Mouse (Mus musculus): Measurements from ENCODE around the gene Fscn2. TPM values are rescaled to one million over a fixed set of nuclear protein-coding genes. Genes with fewer than 3 reads are reported as not detected.
"Not testable (repeated sequence)": the region's sequence is repeated elsewhere in the genome, so short reads cannot be mapped to it uniquely, and the experiment has no call there.

Fscn2 gene
- polyA plus RNA-seq, 1 experiment, result not detected

DNA sequence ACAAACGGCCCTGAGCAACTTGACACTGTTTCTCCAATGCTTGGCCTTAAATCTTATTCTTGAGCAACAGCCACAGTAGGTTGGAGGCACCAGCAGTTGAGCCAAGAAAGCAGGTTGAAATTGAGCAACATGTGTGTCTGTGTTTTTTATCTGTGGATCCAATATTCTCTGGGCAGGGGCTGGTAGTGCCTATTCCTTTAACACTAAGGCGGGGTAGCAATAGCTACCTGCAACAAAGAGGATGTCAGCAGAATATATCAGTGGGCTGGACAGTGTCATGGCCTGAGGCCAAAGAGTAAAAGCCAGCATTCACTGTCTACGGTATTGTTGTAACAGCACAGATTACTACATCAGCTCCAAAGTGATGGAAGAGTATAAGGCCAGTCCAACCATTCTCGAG is 34.3 kb downstream of the Fscn2 start:
- no peak for TF ChIP-seq POLR2A (IDR thresholded peaks at IDR 0.05; ENCODE audit: insufficient read depth, low read length)
- no peak for TF ChIP-seq CTCF (IDR thresholded peaks at IDR 0.05; ENCODE audit: low read depth, low read length)
- TF ChIP-seq EP300 (IDR thresholded peaks at IDR 0.05; ENCODE audit: insufficient read depth, low read depth, low read length), result no peak
- Histone ChIP-seq H3K27me3 (ENCODE audit: control insufficient read depth, insufficient read depth, low read length, poor library complexity, severe bottlenecking) (no peaks in the 10 kb centered on the region), H3K4me1 (ENCODE audit: control insufficient read depth, insufficient read depth, low read length) (peaks cover 2% of the 10 kb centered on the region), H3K36me3 (ENCODE audit: control insufficient read depth, insufficient read depth, low read length, poor library complexity, severe bottlenecking) (peaks cover 24% of the 10 kb centered on the region), H3K4me3 (ENCODE audit: low read depth, low read length) (no peak overlapping the region), H3K9ac (ENCODE audit: low read depth, poor library complexity, severe bottlenecking) (no peak overlapping the region), H3K9me3 (replicated peaks; ENCODE audit: control insufficient read depth, insufficient read depth, low read length, poor library complexity, severe bottlenecking) (no peaks in the 10 kb centered on the region), H3K27ac (ENCODE audit: insufficient read depth, low read length) (no peak overlapping the region)

DNA sequence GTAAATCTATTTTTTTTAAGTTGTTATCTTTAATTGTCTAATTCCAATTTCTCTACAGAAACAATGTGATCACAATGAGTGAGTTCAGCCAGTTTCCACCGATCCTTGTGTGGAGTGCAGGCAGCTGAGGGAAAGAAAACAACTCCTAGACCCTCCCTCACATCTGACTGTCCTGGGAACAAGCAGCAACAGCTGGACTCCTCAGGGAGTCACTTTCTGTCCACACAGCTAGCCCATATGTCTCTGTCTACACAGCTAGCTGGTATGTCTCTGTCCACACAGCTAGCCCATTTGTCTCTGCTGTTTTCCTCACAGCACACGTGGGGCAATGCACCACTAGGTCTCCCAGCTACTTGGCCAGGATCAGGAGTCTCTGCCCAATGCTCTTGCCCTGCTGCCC is 36.3 kb downstream of the Fscn2 start:
- H3K9me3 ChIP-seq (replicated peaks; ENCODE audit: control insufficient read depth, insufficient read depth, low read length, poor library complexity, severe bottlenecking), result no peaks in the 10 kb centered on the region
- H3K4me1 ChIP-seq (ENCODE audit: control insufficient read depth, insufficient read depth, low read length), result peaks cover 2% of the 10 kb centered on the region
- peaks cover 28% of the 10 kb centered on the region for H3K36me3 ChIP-seq (ENCODE audit: control insufficient read depth, insufficient read depth, low read length, poor library complexity, severe bottlenecking)
- TF ChIP-seq EP300 (IDR thresholded peaks at IDR 0.05; ENCODE audit: insufficient read depth, low read depth, low read length), result no peak
- TF ChIP-seq CTCF (IDR thresholded peaks at IDR 0.05; ENCODE audit: low read depth, low read length), result no peak
- no peak for TF ChIP-seq POLR2A (IDR thresholded peaks at IDR 0.05; ENCODE audit: insufficient read depth, low read length)
- no peaks in the 10 kb centered on the region for H3K27me3 ChIP-seq (ENCODE audit: control insufficient read depth, insufficient read depth, low read length, poor library complexity, severe bottlenecking)
- H3K27ac ChIP-seq (ENCODE audit: insufficient read depth, low read length), result no peak overlapping the region
- no peak overlapping the region for H3K4me3 ChIP-seq (ENCODE audit: low read depth, low read length)
- no peak overlapping the region for H3K9ac ChIP-seq (ENCODE audit: low read depth, poor library complexity, severe bottlenecking)

DNA sequence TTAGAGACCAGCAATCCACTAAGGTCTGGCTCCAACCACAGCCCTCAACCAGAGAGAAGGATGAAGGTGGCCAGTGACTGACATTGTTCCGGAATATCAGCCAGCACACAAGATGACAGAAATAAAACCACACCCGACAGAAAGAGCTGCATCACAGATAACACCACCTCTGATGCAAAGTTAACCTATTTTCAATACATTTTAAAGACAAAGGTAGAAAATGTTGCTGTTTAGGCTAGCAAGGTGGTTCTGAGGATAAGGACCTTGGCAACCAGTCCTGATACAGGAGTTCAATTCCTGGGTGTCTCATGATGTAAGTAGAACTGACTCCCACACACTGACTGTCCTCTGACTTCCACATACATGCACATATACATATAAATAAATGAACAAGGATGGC is 38.0 kb downstream of the Fscn2 start:
- Histone ChIP-seq H3K4me3 (ENCODE audit: low read depth, low read length) (no peak overlapping the region), H3K27me3 (ENCODE audit: control insufficient read depth, insufficient read depth, low read length, poor library complexity, severe bottlenecking) (no peaks in the 10 kb centered on the region), H3K4me1 (ENCODE audit: control insufficient read depth, insufficient read depth, low read length) (peaks cover 2% of the 10 kb centered on the region), H3K9me3 (replicated peaks; ENCODE audit: control insufficient read depth, insufficient read depth, low read length, poor library complexity, severe bottlenecking) (no peaks in the 10 kb centered on the region), H3K27ac (ENCODE audit: insufficient read depth, low read length) (no peak overlapping the region), H3K36me3 (ENCODE audit: control insufficient read depth, insufficient read depth, low read length, poor library complexity, severe bottlenecking) (peaks cover 40% of the 10 kb centered on the region), H3K9ac (ENCODE audit: low read depth, poor library complexity, severe bottlenecking) (no peak overlapping the region)
- TF ChIP-seq CTCF (IDR thresholded peaks at IDR 0.05; ENCODE audit: low read depth, low read length), result no peak
- TF ChIP-seq EP300 (IDR thresholded peaks at IDR 0.05; ENCODE audit: insufficient read depth, low read depth, low read length), result no peak
- TF ChIP-seq POLR2A (IDR thresholded peaks at IDR 0.05; ENCODE audit: insufficient read depth, low read length), result no peak

DNA sequence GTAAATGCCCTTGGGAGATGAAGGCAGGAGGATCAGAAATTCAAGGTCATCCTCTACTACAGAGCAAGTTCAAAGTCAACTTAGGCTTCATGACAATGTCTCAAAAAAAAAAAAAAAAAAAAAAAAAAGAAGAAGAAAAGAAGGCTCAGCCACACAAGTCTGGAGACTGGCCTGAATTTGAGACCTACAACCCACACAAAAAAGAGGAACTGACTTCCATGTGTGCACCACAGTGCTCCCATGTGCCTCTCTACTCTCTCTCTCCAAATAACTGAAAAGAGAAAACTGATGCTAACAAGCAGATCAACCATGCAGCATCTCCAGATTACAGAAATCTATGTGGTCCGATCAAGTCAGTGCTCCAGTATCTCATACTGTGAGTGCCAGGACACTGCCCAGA is 43.5 kb downstream of the Fscn2 start:
- no peaks in the 10 kb centered on the region for H3K27me3 ChIP-seq (ENCODE audit: control insufficient read depth, insufficient read depth, low read length, poor library complexity, severe bottlenecking)
- peaks cover 2% of the 10 kb centered on the region for H3K4me1 ChIP-seq (ENCODE audit: control insufficient read depth, insufficient read depth, low read length)
- no peaks in the 10 kb centered on the region for H3K9me3 ChIP-seq (replicated peaks; ENCODE audit: control insufficient read depth, insufficient read depth, low read length, poor library complexity, severe bottlenecking)
- H3K27ac ChIP-seq (ENCODE audit: insufficient read depth, low read length), result no peak overlapping the region
- H3K9ac ChIP-seq (ENCODE audit: low read depth, poor library complexity, severe bottlenecking), result no peak overlapping the region
- no peak overlapping the region for H3K4me3 ChIP-seq (ENCODE audit: low read depth, low read length)
- peaks cover 66% of the 10 kb centered on the region for H3K36me3 ChIP-seq (ENCODE audit: control insufficient read depth, insufficient read depth, low read length, poor library complexity, severe bottlenecking)
- TF ChIP-seq CTCF (IDR thresholded peaks at IDR 0.05; ENCODE audit: low read depth, low read length), result no peak
- no peak for TF ChIP-seq POLR2A (IDR thresholded peaks at IDR 0.05; ENCODE audit: insufficient read depth, low read length)
- TF ChIP-seq EP300 (IDR thresholded peaks at IDR 0.05; ENCODE audit: insufficient read depth, low read depth, low read length), result no peak

DNA sequence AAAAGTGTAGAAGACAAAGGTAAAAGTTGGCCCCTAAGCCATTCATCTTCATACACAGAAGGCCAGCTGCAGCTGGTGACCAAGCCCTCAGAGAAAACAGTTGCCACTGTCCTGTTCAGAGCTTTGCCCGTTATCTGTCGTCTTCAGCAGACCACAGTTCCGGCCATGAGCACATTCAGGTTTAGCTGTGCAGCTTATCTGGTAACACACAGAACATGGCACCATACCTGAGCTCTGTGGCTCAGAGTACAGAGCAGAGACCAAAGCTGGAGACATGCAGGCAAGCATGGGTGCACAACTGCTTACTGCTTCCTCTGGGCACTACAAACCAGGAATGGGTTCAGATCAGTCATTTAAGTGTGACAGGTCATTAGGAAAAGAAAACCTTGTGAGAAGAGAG is 44.5 kb downstream of the Fscn2 start:
- Histone ChIP-seq H3K9ac (ENCODE audit: low read depth, poor library complexity, severe bottlenecking) (no peak overlapping the region), H3K4me1 (ENCODE audit: control insufficient read depth, insufficient read depth, low read length) (no peaks in the 10 kb centered on the region), H3K27me3 (ENCODE audit: control insufficient read depth, insufficient read depth, low read length, poor library complexity, severe bottlenecking) (no peaks in the 10 kb centered on the region), H3K36me3 (ENCODE audit: control insufficient read depth, insufficient read depth, low read length, poor library complexity, severe bottlenecking) (peaks cover 68% of the 10 kb centered on the region), H3K9me3 (replicated peaks; ENCODE audit: control insufficient read depth, insufficient read depth, low read length, poor library complexity, severe bottlenecking) (no peaks in the 10 kb centered on the region), H3K27ac (ENCODE audit: insufficient read depth, low read length) (no peak overlapping the region), H3K4me3 (ENCODE audit: low read depth, low read length) (no peak overlapping the region)
- TF ChIP-seq EP300 (IDR thresholded peaks at IDR 0.05; ENCODE audit: insufficient read depth, low read depth, low read length) (no peak), POLR2A (IDR thresholded peaks at IDR 0.05; ENCODE audit: insufficient read depth, low read length) (no peak), CTCF (IDR thresholded peaks at IDR 0.05; ENCODE audit: low read depth, low read length) (no peak)

DNA sequence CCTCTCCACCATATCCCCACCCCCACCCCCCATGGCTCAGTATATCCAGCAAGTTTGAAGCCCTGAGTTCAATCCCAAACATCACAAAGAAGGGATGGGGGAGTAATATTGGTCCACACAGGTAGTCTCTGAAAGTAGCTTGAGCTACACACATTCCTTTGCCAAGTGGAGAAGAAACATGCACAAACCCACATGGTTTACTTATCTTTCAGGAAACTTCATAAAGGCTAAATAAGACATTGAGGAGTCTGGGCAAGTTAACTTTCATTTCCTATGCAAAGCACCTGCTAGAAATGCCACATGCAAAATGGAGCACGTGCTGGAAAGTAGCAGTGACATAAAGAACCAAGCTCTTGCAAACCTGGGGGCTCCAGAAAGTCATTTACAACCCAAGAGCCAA is 45.1 kb downstream of the Fscn2 start:
- Histone ChIP-seq H3K9me3 (replicated peaks; ENCODE audit: control insufficient read depth, insufficient read depth, low read length, poor library complexity, severe bottlenecking) (no peaks in the 10 kb centered on the region), H3K9ac (ENCODE audit: low read depth, poor library complexity, severe bottlenecking) (no peak overlapping the region), H3K27ac (ENCODE audit: insufficient read depth, low read length) (no peak overlapping the region), H3K4me3 (ENCODE audit: low read depth, low read length) (no peak overlapping the region), H3K36me3 (ENCODE audit: control insufficient read depth, insufficient read depth, low read length, poor library complexity, severe bottlenecking) (peaks cover 71% of the 10 kb centered on the region), H3K4me1 (ENCODE audit: control insufficient read depth, insufficient read depth, low read length) (no peaks in the 10 kb centered on the region), H3K27me3 (ENCODE audit: control insufficient read depth, insufficient read depth, low read length, poor library complexity, severe bottlenecking) (no peaks in the 10 kb centered on the region)
- TF ChIP-seq POLR2A (IDR thresholded peaks at IDR 0.05; ENCODE audit: insufficient read depth, low read length) (no peak), EP300 (IDR thresholded peaks at IDR 0.05; ENCODE audit: insufficient read depth, low read depth, low read length) (no peak), CTCF (IDR thresholded peaks at IDR 0.05; ENCODE audit: low read depth, low read length) (no peak)

DNA sequence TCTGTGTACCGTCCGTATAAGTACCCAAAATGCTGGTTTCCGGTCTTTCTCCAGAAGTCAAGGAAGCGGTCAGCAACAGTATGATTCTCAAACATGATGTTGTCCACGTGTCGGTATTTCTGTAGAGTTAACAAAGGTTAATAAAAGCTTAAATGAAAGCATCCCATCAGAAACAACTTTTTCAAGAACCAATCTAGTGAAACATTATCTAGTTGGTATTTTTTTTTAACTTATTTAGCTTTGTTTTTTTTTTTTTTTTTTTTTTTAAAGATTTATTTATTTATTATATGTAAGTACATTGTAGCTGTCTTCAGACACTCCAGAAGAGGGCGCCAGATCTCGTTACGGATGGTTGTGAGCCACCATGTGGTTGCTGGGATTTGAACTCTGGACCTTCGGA is 52.3 kb downstream of the Fscn2 start:
- not testable (repeated sequence) for H3K4me1 ChIP-seq (ENCODE audit: control insufficient read depth, insufficient read depth, low read length); H3K4me3 ChIP-seq (ENCODE audit: low read depth, low read length); H3K27me3 ChIP-seq (ENCODE audit: control insufficient read depth, insufficient read depth, low read length, poor library complexity, severe bottlenecking); H3K27ac ChIP-seq (ENCODE audit: insufficient read depth, low read length); H3K9ac ChIP-seq (ENCODE audit: low read depth, poor library complexity, severe bottlenecking); H3K9me3 ChIP-seq (replicated peaks; ENCODE audit: control insufficient read depth, insufficient read depth, low read length, poor library complexity, severe bottlenecking)
- H3K36me3 ChIP-seq (ENCODE audit: control insufficient read depth, insufficient read depth, low read length, poor library complexity, severe bottlenecking), result peaks cover 63% of the 10 kb centered on the region
